Comparison of ENCODE assay signal across 22 mouse cellular contexts in the genomic region with DNA sequence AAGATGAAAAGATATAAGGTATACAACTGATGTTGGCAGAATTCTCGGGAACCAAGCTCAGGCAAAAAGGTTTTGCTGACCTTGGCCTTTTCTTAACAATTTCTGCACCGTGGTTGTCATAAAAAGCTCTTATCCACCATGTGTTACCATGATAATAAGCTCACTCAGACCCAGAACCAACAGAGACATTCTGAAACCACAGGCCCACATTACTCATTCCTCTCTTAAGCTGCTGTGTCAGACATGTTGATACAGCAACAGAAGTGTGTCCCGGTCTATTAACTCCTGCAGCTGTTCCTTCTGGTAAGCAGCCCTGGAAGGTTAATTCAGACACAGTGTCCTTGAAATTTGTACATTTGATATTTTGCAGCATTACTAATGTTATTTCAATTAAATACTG.
DNase-seq lines count a peak whose midpoint lies in the region; ATAC-seq and TF ChIP-seq lines count a peak whose summit lies in the region.
"Had no signal": no experiment of that assay in that cellular context is flagged by ENCODE, and none has a peak within 500 bp of the region (broad histone marks: within the 10 kb centered on the region; RNA-seq: fewer than 3 reads in every experiment).

No protein-coding gene starts in this region.

- no peak overlapping the region for H3K9ac ChIP-seq in kidney, embryonic 15.5 days
- no peak overlapping the region for H3K9ac ChIP-seq in kidney, embryonic 16.5 days (replicated peaks; ENCODE audit: low read length)
- no peak overlapping the region for H3K9ac ChIP-seq in CH12.LX (ENCODE audit: insufficient read depth, low read depth)
- H3K9ac ChIP-seq: embryonic facial prominence, embryonic 15.5 days; limb, embryonic 12.5 days; liver, embryonic 12.5 days; lung, embryonic 14.5 days had no signal

- TF ChIP-seq RAD21 in CH12.LX (IDR thresholded peaks at IDR 0.05; ENCODE audit: low read depth, low read length) = peak; percentile 0

- no peak for TF ChIP-seq CTCF in CH12.LX (conservative IDR thresholded peaks at IDR 0.05 in 1 of 2, IDR thresholded peaks at IDR 0.05 in 1 of 2; ENCODE audit: low read depth in 2 of 2, low read length in 2 of 2)

- DNase-seq in adrenal gland, adult (ENCODE audit: inconsistent age in 2 of 2, low spot score in 1 of 2) = peak; percentile 23 to 49
- DNase-seq in adrenal gland, postnatal 4 days (ENCODE audit: low spot score in 2 of 2) = no peak
- DNase-seq in CH12.LX (ENCODE audit: extremely low read depth) (peak; percentile 81), ZHBTc4 (ENCODE audit: low read depth, low spot score) (peak; percentile 18)
- no peak for DNase-seq in urinary bladder, adult 2 months (ENCODE audit: low spot score)
- DNase-seq in gastrocnemius, postnatal 25 days = no peak
- DNase-seq: cerebellum, postnatal 14 days; heart, postnatal 10 days; kidney, postnatal 4 days; layer of hippocampus, adult 9-11 months; lung, embryonic 14.5 days; lung, postnatal 36 days; right cerebral cortex, postnatal 14 days; spleen, adult 18-20 months; thymus, postnatal 4 days had no signal

- H3K27me3 ChIP-seq in kidney, embryonic 15.5 days = no peaks in the 10 kb centered on the region
- H3K27me3 ChIP-seq in kidney, embryonic 16.5 days (ENCODE audit: insufficient read depth, low read length) = no peaks in the 10 kb centered on the region
- H3K27me3 ChIP-seq in CH12.LX (replicated peaks) = no peaks in the 10 kb centered on the region
- H3K27me3 ChIP-seq: embryonic facial prominence, embryonic 15.5 days; limb, embryonic 12.5 days; liver, embryonic 12.5 days had no signal

- peaks cover 4% of the 10 kb centered on the region for H3K9me3 ChIP-seq in kidney, embryonic 15.5 days (replicated peaks)
- peaks cover 3% of the 10 kb centered on the region; the same call in 1 of the 2 replicates for H3K9me3 ChIP-seq in kidney, embryonic 16.5 days (ENCODE audit: low read length)
- no peaks in the 10 kb centered on the region for H3K9me3 ChIP-seq in CH12.LX (replicated peaks; ENCODE audit: low read length)
- H3K9me3 ChIP-seq: liver, embryonic 12.5 days had no signal

- H3K36me3 ChIP-seq in kidney, embryonic 15.5 days = no peaks in the 10 kb centered on the region
- H3K36me3 ChIP-seq in kidney, embryonic 16.5 days (ENCODE audit: insufficient read depth, low read length) = no peaks in the 10 kb centered on the region
- H3K36me3 ChIP-seq in CH12.LX (replicated peaks in 1 of 2; ENCODE audit: control insufficient read depth in 1 of 2, insufficient read depth in 1 of 2, low read length in 1 of 2) = no peaks in the 10 kb centered on the region
- H3K36me3 ChIP-seq: embryonic facial prominence, embryonic 15.5 days; limb, embryonic 12.5 days; liver, embryonic 12.5 days had no signal

- in situ Hi-C loops in CH12.LX (cut with MboI; ENCODE audit: low pct_ligation_motif_present, low pct_unique_long_range_greater_than_20kb, low sequenced_read_pairs) = loop anchor here (25.0 kb wide), 1 partner anchor 167 kb away; a partner anchor contains a TSS

- WGBS in kidney, embryonic 15.5 days = 55% methylated on average over 3 of the region's 3 CpGs
- 46% methylated on average over 3 of the region's 3 CpGs for WGBS in kidney, embryonic 16.5 days

- peak; percentile 90 for TF ChIP-seq EP300 in CH12.LX (IDR thresholded peaks at IDR 0.05; ENCODE audit: low read length)

- H3K27ac ChIP-seq in kidney, embryonic 15.5 days = no peak overlapping the region
- H3K27ac ChIP-seq in kidney, embryonic 16.5 days (ENCODE audit: low read length) = no peak overlapping the region
- no peak overlapping the region for H3K27ac ChIP-seq in CH12.LX (ENCODE audit: insufficient read depth, low read depth)
- H3K27ac ChIP-seq: embryonic facial prominence, embryonic 15.5 days; limb, embryonic 12.5 days; liver, embryonic 12.5 days had no signal

- no peaks in the 10 kb centered on the region for H3K79me2 ChIP-seq in CH12.LX (replicated peaks; ENCODE audit: control insufficient read depth, extremely low read depth, insufficient read depth, poor library complexity, severe bottlenecking)

- no peak overlapping the region for H3K4me3 ChIP-seq in kidney, embryonic 15.5 days (replicated peaks)
- no peak overlapping the region for H3K4me3 ChIP-seq in kidney, embryonic 16.5 days (ENCODE audit: low read length)
- no peak overlapping the region for H3K4me3 ChIP-seq in CH12.LX (replicated peaks in 1 of 3; ENCODE audit: low read depth in 2 of 3, low read length in 2 of 3, poor library complexity in 1 of 3)
- H3K4me3 ChIP-seq: embryonic facial prominence, embryonic 15.5 days; limb, embryonic 12.5 days; liver, embryonic 12.5 days had no signal

- no peak overlapping the region for H3K4me2 ChIP-seq in kidney, embryonic 15.5 days
- H3K4me2 ChIP-seq in kidney, embryonic 16.5 days (replicated peaks; ENCODE audit: low read depth, low read length) = no peak overlapping the region
- peak overlapping the region; percentile 15; the same call in 1 of the 2 replicates for H3K4me2 ChIP-seq in CH12.LX (ENCODE audit: insufficient read depth, low read depth, poor library complexity, severe bottlenecking)
- H3K4me2 ChIP-seq: embryonic facial prominence, embryonic 15.5 days; heart, embryonic 11.5 days; limb, embryonic 12.5 days; liver, embryonic 12.5 days; lung, embryonic 14.5 days had no signal

- H3K4me1 ChIP-seq in kidney, embryonic 15.5 days = no peaks in the 10 kb centered on the region
- no peaks in the 10 kb centered on the region for H3K4me1 ChIP-seq in kidney, embryonic 16.5 days (ENCODE audit: insufficient read depth, low read length)
- peaks cover 0 to 21% of the 10 kb centered on the region in 2 experiments; a peak in 2 of 4 replicates for H3K4me1 ChIP-seq in CH12.LX (ENCODE audit: control insufficient read depth in 1 of 2, insufficient read depth in 2 of 2)
- H3K4me1 ChIP-seq: embryonic facial prominence, embryonic 15.5 days; limb, embryonic 12.5 days; liver, embryonic 12.5 days had no signal

- dilution Hi-C loops in CH12.LX (cut with MboI; ENCODE audit: extremely low pct_ligation_motif_present, extremely low pct_unique_long_range_greater_than_20kb, low sequenced_read_pairs) = no loop called here

- ATAC-seq in kidney, embryonic 15.5 days (replicated peaks; ENCODE audit: low FRiP score) = peak; percentile 62; the same call in 1 of the 2 replicates
- ATAC-seq in kidney, embryonic 16.5 days (ENCODE audit: low FRiP score, low TSS enrichment) = no peak; the same call in 1 of the 2 replicates
- ATAC-seq: forebrain, embryonic 16.5 days; liver, embryonic 12.5 days had no signal

- no peak for TF ChIP-seq POLR2A in CH12.LX (IDR thresholded peaks at IDR 0.05; ENCODE audit: low read depth, low read length)

TF ChIP-seq in CH12.LX, 34 proteins besides CTCF, POLR2A, EP300 and RAD21 (continues in another document):
- TF ChIP-seq CHD2 (IDR thresholded peaks at IDR 0.05; ENCODE audit: low read length) (no peak), ELF1 (IDR thresholded peaks at IDR 0.05; ENCODE audit: low read depth, low read length) (no peak), MEF2A (IDR thresholded peaks at IDR 0.05; ENCODE audit: borderline replicate concordance, low read depth, low read length) (peak; percentile 59), SMC3 (IDR thresholded peaks at IDR 0.05; ENCODE audit: low read depth, low read length) (no peak), GABPA (IDR thresholded peaks at IDR 0.05; ENCODE audit: insufficient replicate concordance, low read depth, low read length) (no peak), SIN3A (IDR thresholded peaks at IDR 0.05; ENCODE audit: low read length) (no peak), KAT2A (IDR thresholded peaks at IDR 0.05; ENCODE audit: insufficient replicate concordance, low read length) (0 out of 2 replicates have a peak, but pooled peaks have one; percentile 15), TCF12 (IDR thresholded peaks at IDR 0.05; ENCODE audit: low read depth, low read length) (peak; percentile 64; the same call in 1 of the 2 replicates), ETS1 (conservative IDR thresholded peaks at IDR 0.05; ENCODE audit: low read depth, low read length) (peak; percentile 73), NELFE (IDR thresholded peaks at IDR 0.05; ENCODE audit: low read depth, low read length) (no peak), NRF1 (IDR thresholded peaks at IDR 0.05; ENCODE audit: low read depth, low read length) (no peak), JUND (conservative IDR thresholded peaks at IDR 0.05; ENCODE audit: low read depth, low read length) (peak; percentile 69), USF2 (conservative IDR thresholded peaks at IDR 0.05; ENCODE audit: low read depth, low read length) (no peak), MYC (IDR thresholded peaks at IDR 0.05; ENCODE audit: low read depth, low read length) (0 out of 2 replicates have a peak, but pooled peaks have one; percentile 65), ZKSCAN1 (IDR thresholded peaks at IDR 0.05; ENCODE audit: borderline replicate concordance, low read depth, low read length) (no peak), ZNF384 (IDR thresholded peaks at IDR 0.05; ENCODE audit: low read depth, low read length) (no peak), RCOR1 (conservative IDR thresholded peaks at IDR 0.05; ENCODE audit: low read depth, low read length) (0 out of 2 replicates have a peak, but pooled peaks have one; percentile 42), UBTF (IDR thresholded peaks at IDR 0.05; ENCODE audit: low read depth, low read length) (no peak), USF1 (IDR thresholded peaks at IDR 0.05; ENCODE audit: low read depth, low read length) (no peak), PAX5 (IDR thresholded peaks at IDR 0.05; ENCODE audit: low read length) (no peak), ZMIZ1 (IDR thresholded peaks at IDR 0.05; ENCODE audit: low read depth, low read length) (no peak), JUN (IDR thresholded peaks at IDR 0.05; ENCODE audit: insufficient read depth, low read depth, low read length) (peak; percentile 58), MXI1 (IDR thresholded peaks at IDR 0.05; ENCODE audit: low read depth, low read length) (peak; percentile 38; the same call in 1 of the 2 replicates), MAX (IDR thresholded peaks at IDR 0.05; ENCODE audit: low read length) (peak; percentile 53; the same call in 1 of the 2 replicates), MAZ (IDR thresholded peaks at IDR 0.05; ENCODE audit: low read depth, low read length) (0 out of 2 replicates have a peak, but pooled peaks have one; percentile 27), E2F4 (IDR thresholded peaks at IDR 0.05; ENCODE audit: insufficient replicate concordance, low read depth, low read length) (no peak), TBP (conservative IDR thresholded peaks at IDR 0.05; ENCODE audit: low read depth, low read length) (no peak), ZC3H11A (IDR thresholded peaks at IDR 0.05; ENCODE audit: low read depth, low read length) (no peak), MAFK (IDR thresholded peaks at IDR 0.05; ENCODE audit: insufficient replicate concordance, low read length) (peak; percentile 69; the same call in 1 of the 2 replicates), BHLHE40 (IDR thresholded peaks at IDR 0.05; ENCODE audit: low read depth, low read length) (0 out of 2 replicates have a peak, but pooled peaks have one; percentile 47), CHD1 (IDR thresholded peaks at IDR 0.05; ENCODE audit: low read depth, low read length) (no peak)

Comparison
In these comparisons a context has a peak if more than half of its experiments do, and no peak if none do; other contexts are left out.
1. DNase-seq: peak in adrenal gland, adult (2 of 2), CH12.LX (single experiment) and ZHBTc4 (single experiment); none in adrenal gland, postnatal 4 days (0 of 2), urinary bladder, adult 2 months (single experiment) and gastrocnemius, postnatal 25 days (single experiment).